19 mouse cellular contexts compared by ENCODE assay signal in the genomic region with DNA sequence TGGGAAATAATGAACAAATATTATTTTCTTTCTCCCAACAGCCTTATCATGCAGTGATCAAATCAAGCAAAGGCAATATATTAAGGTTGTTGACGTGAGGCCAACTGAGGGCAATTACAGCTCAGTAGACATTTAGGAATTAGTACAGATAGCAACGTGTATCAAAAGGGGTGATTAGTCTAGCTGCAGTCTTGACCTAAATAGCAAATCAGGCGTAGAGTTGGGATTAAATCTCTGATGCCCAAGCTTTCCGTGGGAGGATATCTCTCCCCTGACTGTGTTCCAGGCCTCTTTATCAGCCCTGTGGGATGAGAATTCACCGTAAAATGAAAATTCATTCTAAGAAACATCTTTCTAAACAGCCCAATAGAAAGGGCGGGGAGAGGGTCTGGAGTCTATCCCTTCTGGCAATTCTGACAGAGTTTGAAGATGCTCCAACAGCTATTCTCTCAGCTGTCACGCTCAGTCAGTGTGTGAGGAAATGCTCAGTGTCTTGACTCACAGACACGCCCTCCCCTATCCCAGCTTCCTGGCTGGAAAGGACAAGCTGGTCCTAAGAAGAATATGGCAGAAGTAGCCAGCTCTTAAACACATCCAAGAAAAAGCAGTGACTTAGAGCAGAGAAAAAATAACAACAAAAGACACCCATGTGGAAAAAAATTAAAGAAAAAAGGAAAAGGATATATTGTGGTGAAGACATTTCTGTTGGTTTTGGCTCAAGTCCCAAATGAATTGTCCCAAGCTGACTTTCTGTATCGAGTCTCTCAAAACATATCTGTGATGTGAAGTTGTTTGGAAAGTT. TPM values are rescaled to one million over a fixed set of nuclear protein-coding genes. Genes with fewer than 3 reads are reported as not detected.
DNase-seq lines count a peak whose midpoint lies in the region; ATAC-seq lines count a peak whose summit lies in the region.
"Had no signal": no experiment of that assay in that cellular context is flagged by ENCODE, and none has a peak within 500 bp of the region (broad histone marks: within the 10 kb centered on the region; RNA-seq: fewer than 3 reads in every experiment).

No protein-coding gene starts in this region.

- ATAC-seq in midbrain, embryonic 11.5 days (ENCODE audit: low FRiP score): no peak
- no peak for ATAC-seq in midbrain, embryonic 13.5 days
- ATAC-seq: forebrain, embryonic 13.5 days; inflammation-experienced regulatory T-cells, adult 6 months; midbrain, embryonic 16.5 days had no signal

- no peaks in the 10 kb centered on the region for H3K9me3 ChIP-seq in midbrain, embryonic 11.5 days (ENCODE audit: control insufficient read depth, low read length)
- H3K9me3 ChIP-seq in midbrain, embryonic 13.5 days: no peaks in the 10 kb centered on the region
- H3K9me3 ChIP-seq: forebrain, embryonic 13.5 days; G1E; limb, embryonic 13.5 days; lung, embryonic 15.5 days; neural tube, embryonic 15.5 days had no signal

- intact Hi-C loops in heart, postnatal 10 days (cut with DNase I): no loop called here

- H3K9ac ChIP-seq in midbrain, embryonic 11.5 days (ENCODE audit: low read length): no peak overlapping the region
- no peak overlapping the region for H3K9ac ChIP-seq in midbrain, embryonic 13.5 days (replicated peaks)
- H3K9ac ChIP-seq: forebrain, embryonic 13.5 days; limb, embryonic 13.5 days; lung, embryonic 15.5 days; neural tube, embryonic 15.5 days had no signal

- H3K4me2 ChIP-seq in midbrain, embryonic 11.5 days: no peak overlapping the region
- H3K4me2 ChIP-seq in midbrain, embryonic 13.5 days (replicated peaks): no peak overlapping the region
- H3K4me2 ChIP-seq: forebrain, embryonic 13.5 days; limb, embryonic 13.5 days; lung, embryonic 15.5 days; neural tube, embryonic 15.5 days had no signal

- no peaks in the 10 kb centered on the region for H3K36me3 ChIP-seq in midbrain, embryonic 11.5 days (ENCODE audit: control insufficient read depth, insufficient read depth, low read length)
- H3K36me3 ChIP-seq in midbrain, embryonic 13.5 days: no peaks in the 10 kb centered on the region
- H3K36me3 ChIP-seq: G1E; limb, embryonic 13.5 days; lung, embryonic 15.5 days; neural tube, embryonic 15.5 days had no signal

- H3K4me3 ChIP-seq in midbrain, embryonic 11.5 days (ENCODE audit: low read depth, low read length): no peak overlapping the region
- no peak overlapping the region for H3K4me3 ChIP-seq in midbrain, embryonic 13.5 days (replicated peaks)
- H3K4me3 ChIP-seq: forebrain, embryonic 13.5 days; limb, embryonic 13.5 days; lung, embryonic 15.5 days; neural tube, embryonic 15.5 days had no signal

- 75% methylated on average over 9 of the region's 9 CpGs for WGBS in midbrain, embryonic 11.5 days
- WGBS in midbrain, embryonic 13.5 days: 69% methylated on average over 9 of the region's 9 CpGs

- H3K27ac ChIP-seq in midbrain, embryonic 11.5 days (ENCODE audit: low read depth, low read length): no peak overlapping the region
- H3K27ac ChIP-seq in midbrain, embryonic 13.5 days: no peak overlapping the region
- H3K27ac ChIP-seq: forebrain, embryonic 13.5 days; limb, embryonic 13.5 days; lung, embryonic 15.5 days; neural tube, embryonic 15.5 days had no signal

- no peaks in the 10 kb centered on the region for H3K27me3 ChIP-seq in midbrain, embryonic 11.5 days (ENCODE audit: control insufficient read depth, insufficient read depth, low read length)
- no peaks in the 10 kb centered on the region for H3K27me3 ChIP-seq in midbrain, embryonic 13.5 days
- H3K27me3 ChIP-seq: forebrain, embryonic 13.5 days; lung, embryonic 15.5 days; neural tube, embryonic 15.5 days had no signal

- DNase-seq in cerebellum, adult 9-10 months: peak; percentile 38
- no peak for DNase-seq in cerebellum, postnatal 4 days (ENCODE audit: low spot score in 2 of 2)
- DNase-seq in heart, postnatal 10 days: peak; percentile 48 to 51
- DNase-seq in heart, adult 8-10 months (ENCODE audit: low spot score): no peak
- peak; percentile 41 for DNase-seq in midbrain, embryonic 11.5 days (ENCODE audit: low spot score, missing footprints)
- DNase-seq in retina, postnatal 7 days (ENCODE audit: low read depth, low spot score): peak; percentile 49
- DNase-seq in ovary, postnatal 10 days (ENCODE audit: low spot score): no peak
- DNase-seq: B cell, adult 2 months; kidney, postnatal 14 days; right cerebral cortex, postnatal 25 days; thymus, adult 2 months had no signal

- H3K4me1 ChIP-seq in midbrain, embryonic 11.5 days (ENCODE audit: control insufficient read depth, insufficient read depth, low read length): peaks cover 2% of the 10 kb centered on the region; the same call in 1 of the 2 replicates
- H3K4me1 ChIP-seq in midbrain, embryonic 13.5 days (replicated peaks): no peaks in the 10 kb centered on the region
- H3K4me1 ChIP-seq: forebrain, embryonic 13.5 days; limb, embryonic 13.5 days; lung, embryonic 15.5 days had no signal

RNA-seq across cellular contexts. Expression of gene Rnf150, which starts 4.4 kb away (rescaled TPM):
- total RNA-seq in heart, postnatal 10 days (2021): 10 to 100 TPM; 10.2 to 12.1 TPM
- 10 to 100 TPM; 10.9 to 16.0 (median 12.9) TPM for total RNA-seq in heart, adult 8-10 months (2022)
- 1.2 and 1.5 TPM in 2 replicates for polyA plus RNA-seq in midbrain, embryonic 11.5 days (2014; fragmentation: Nextera tagmentation; extraction: Ambion mirVana)
- 2.3 and 2.8 TPM in 2 replicates for polyA plus RNA-seq in midbrain, embryonic 13.5 days (2015; fragmentation: Nextera tagmentation; extraction: Ambion mirVana)
- polyA plus RNA-seq: G1E; inflammation-experienced regulatory T-cells, adult 6 months had no signal

Comparison
In these comparisons a context has a peak if more than half of its experiments do, and no peak if none do; other contexts are left out.
1. DNase-seq: peak in cerebellum, adult 9-10 months (single experiment), heart, postnatal 10 days (2 of 2), midbrain, embryonic 11.5 days (single experiment) and retina, postnatal 7 days (single experiment); none in cerebellum, postnatal 4 days (0 of 2), heart, adult 8-10 months (single experiment) and ovary, postnatal 10 days (single experiment).